Mouse (Mus musculus) CH12.LX (cell line): ENCODE data around the gene Etnk2.

Source experiments
- CTCF ChIP-seq, 2 experiments: IDR thresholded peaks in 1 of 2; conservative IDR thresholded peaks in 1 of 2; 2 replicates each; pipeline ENCODE4 v1.5.1; 2011 to 2012; ENCODE audit warnings: low read depth in 2 of 2, low read length in 2 of 2, improper control_type of control experiment in 1 of 2, inconsistent platforms in 1 of 2, mild to moderate bottlenecking in 1 of 2, moderate library complexity in 1 of 2
- EP300 ChIP-seq: IDR thresholded peaks from 2 replicates; pipeline ENCODE4 v1.6.1; 2011; ENCODE audit warnings: low read length, improper control_type of control experiment
- HCFC1 ChIP-seq: IDR thresholded peaks from 2 replicates; pipeline ENCODE4 v1.6.1; 2012; ENCODE audit warnings: low read depth, mild to moderate bottlenecking, inconsistent platforms, low read length, improper control_type of control experiment
- JUND ChIP-seq: conservative IDR thresholded peaks from 2 replicates; pipeline ENCODE4 v1.6.1; 2011; ENCODE audit warnings: low read depth, low read length, improper control_type of control experiment
- KAT2A ChIP-seq: IDR thresholded peaks from 2 replicates; pipeline ENCODE4 v1.6.1; 2012; ENCODE audit warnings: low read length, improper control_type of control experiment, inconsistent platforms; ENCODE audit not compliant: insufficient replicate concordance
- NELFE ChIP-seq: IDR thresholded peaks from 2 replicates; pipeline ENCODE4 v1.6.1; 2011; ENCODE audit warnings: low read depth, low read length, improper control_type of control experiment
- POLR2A ChIP-seq: IDR thresholded peaks from 2 replicates; pipeline ENCODE4 v1.6.1; 2011; ENCODE audit warnings: low read depth, mild to moderate bottlenecking, improper control_type of control experiment, low read length
- POLR2AphosphoS2 ChIP-seq: IDR thresholded peaks from 2 replicates; pipeline ENCODE4 v1.6.1; 2011; ENCODE audit warnings: low read depth, low read length, improper control_type of control experiment
- TCF12 ChIP-seq: IDR thresholded peaks from 2 replicates; pipeline ENCODE4 v1.6.1; 2014; ENCODE audit warnings: low read depth, mild to moderate bottlenecking, inconsistent platforms, low read length, improper control_type of control experiment
- USF2 ChIP-seq: conservative IDR thresholded peaks from 2 replicates; pipeline ENCODE4 v1.6.1; 2011; ENCODE audit warnings: low read depth, low read length, improper control_type of control experiment
- ZKSCAN1 ChIP-seq: IDR thresholded peaks from 2 replicates; pipeline ENCODE4 v1.6.1; 2012; ENCODE audit warnings: low read depth, inconsistent platforms, low read length, improper control_type of control experiment, borderline replicate concordance
- ZMIZ1 ChIP-seq: IDR thresholded peaks from 2 replicates; pipeline ENCODE4 v1.6.1; 2012; ENCODE audit warnings: low read depth, mild to moderate bottlenecking, inconsistent platforms, low read length, improper control_type of control experiment

DNA sequence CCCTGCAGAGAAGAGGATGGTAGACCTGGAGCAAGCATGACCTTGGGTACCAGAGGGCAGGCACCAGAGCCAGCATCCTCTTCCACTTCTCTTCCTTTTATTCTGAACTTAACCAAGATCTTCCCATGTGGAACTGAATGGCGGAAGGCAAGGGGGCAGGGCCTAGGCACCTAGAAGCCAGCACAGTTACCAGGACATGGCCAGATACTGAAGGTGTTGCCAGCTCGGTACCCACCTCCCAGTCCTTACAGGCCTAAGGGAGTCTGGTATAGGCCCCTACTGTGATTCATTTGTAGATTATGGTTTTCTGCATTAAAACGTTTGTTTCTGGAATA lies 16.6 kb downstream of the Etnk2 start:
- TF ChIP-seq KAT2A (no peak), EP300 (no peak), CTCF (conservative IDR thresholded peaks at IDR 0.05 in 1 of 2, IDR thresholded peaks at IDR 0.05 in 1 of 2; ENCODE audit: low read depth in 2 of 2, low read length in 2 of 2) (no peak), TCF12 (no peak), NELFE (no peak), POLR2A (no peak), HCFC1 (no peak), JUND (no peak), ZKSCAN1 (no peak), POLR2AphosphoS2 (no peak), USF2 (no peak), ZMIZ1 (no peak)
